Mouse (Mus musculus) heart, postnatal 36 days (tissue): Measurements from ENCODE around the gene Rnase4. TPM values are rescaled to one million over a fixed set of nuclear protein-coding genes. Genes with fewer than 3 reads are reported as not detected.

ENCODE experiments used
- DNase-seq, 2 experiments: peaks; one replicate each; pipeline ENCODE4 v3.0.0; 2021 to 2022
- intact Hi-C: fragments of 180-260 bp; cut with DNase I; formaldehyde crosslinking; loops from one replicate; pipeline ENCODE4 v1.15.1; 2025
- total RNA-seq, 2 experiments: library from RNA; stranded (reverse); gene quantifications; 2 replicates each; pipeline ENCODE4 v1.2.3; 2021

The Rnase4 gene
- total RNA-seq: 10 to 100 TPM; 58.7 to 61.0 TPM

DNA sequence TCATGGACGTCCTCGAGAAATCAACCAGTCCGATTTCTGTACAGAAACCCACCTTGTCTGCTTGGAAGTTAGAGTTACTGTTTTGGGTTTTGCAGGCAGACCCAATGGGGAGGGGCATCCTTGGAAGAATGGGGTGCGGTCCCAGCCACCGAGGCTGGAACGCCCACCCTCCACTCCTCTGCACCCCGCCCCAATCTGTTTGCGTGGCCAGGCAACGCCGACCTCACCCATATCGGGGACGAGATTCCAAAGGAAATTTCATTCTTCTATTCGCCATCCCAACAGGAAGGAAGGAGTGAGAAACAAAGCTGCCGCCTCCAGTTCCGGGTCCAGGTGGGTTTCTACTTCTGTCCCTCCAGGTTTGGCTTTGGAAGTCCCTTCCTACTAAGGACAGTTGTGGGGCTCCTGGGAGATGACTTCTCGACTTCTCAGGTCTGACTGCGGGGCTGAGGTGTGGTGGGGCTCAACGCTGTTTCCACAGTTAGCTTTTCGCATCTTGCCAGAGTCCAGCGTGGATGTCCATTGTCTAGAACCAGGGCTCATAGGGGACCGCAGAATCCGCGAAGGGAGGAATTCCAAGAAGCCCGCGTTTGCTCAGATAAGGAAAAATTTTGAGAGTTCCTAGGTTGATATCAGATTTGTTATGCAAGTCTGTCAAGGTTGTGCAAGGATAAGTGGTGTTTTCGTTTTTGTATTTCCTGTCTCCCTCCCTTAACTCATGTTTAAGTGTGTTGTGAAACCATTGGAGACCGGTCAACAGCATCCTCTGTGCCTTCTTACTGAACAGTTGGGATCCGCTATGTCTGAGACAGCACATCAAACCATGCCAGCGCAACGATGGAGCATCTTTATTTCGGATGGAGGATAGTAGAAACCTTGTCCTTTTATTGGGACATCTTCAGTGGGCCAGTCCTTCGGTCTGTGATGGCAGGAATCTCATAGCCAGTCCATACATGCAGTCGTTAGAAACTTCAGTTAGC, at the start of gene Rnase4, which contains the start of gene Ang:
Gene Rnase4, plus strand, starts transcription at position 157 of the 980 bp plus-strand sequence.
Gene Ang, plus strand, starts transcription at position 230 of the 980 bp plus-strand sequence.
- intact Hi-C loops: loop anchor here (2.0 kb wide), 1 partner anchor 290 kb away; no protein-coding TSS in a partner anchor
- peak; percentile 68 to 78 for DNase-seq

DNA sequence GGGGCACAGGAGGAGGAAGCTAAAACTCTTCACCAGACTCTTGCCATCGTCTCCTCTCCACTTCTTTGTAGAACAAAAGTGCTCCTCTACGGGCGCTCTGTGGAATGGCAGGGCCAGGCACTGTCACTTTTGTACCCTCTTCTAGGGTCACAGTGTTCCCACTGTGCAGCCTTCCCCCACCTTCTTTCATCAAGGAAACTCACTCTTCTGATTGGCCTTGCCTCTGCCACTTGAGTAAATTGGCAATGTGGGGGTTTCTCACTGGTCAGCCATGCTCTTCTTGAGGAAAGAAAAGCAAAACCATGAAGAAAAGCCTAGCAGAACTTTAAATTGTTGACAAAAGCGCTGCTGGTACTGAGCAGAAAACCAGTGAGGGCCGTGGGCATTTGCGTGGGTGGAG, 49.1 kb upstream of the Rnase4 start, which contains the start of gene Rnase9:
Gene Rnase9, minus strand, starts transcription at position 101 of the 400 bp plus-strand sequence.
- intact Hi-C loops: no loop called here

DNA sequence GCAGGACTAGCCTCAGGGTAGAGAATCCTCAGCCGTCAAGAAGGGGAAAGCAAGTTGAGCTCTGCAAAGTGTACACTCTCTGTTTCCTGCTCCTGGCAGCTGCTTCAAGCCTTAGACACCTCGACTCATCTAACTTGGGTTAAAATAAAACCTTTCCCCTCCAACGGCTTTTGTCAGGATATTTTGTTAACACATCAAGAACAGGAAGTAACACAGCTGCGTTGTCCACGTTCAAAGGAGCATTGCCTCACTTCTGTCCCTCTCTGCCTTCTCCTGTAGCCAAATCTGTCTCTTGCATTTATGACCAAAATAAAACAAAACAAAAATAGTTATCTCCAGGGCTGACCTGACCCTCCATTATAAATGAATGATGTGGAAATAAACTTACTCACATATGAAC, 43.0 kb upstream of the Rnase4 start:
- intact Hi-C loops: no loop called here
- no peak for DNase-seq

More for the DNA sequence above, 49.1 kb upstream of the Rnase4 start, which contains the start of gene Rnase9:
- no peak for DNase-seq

DNA sequence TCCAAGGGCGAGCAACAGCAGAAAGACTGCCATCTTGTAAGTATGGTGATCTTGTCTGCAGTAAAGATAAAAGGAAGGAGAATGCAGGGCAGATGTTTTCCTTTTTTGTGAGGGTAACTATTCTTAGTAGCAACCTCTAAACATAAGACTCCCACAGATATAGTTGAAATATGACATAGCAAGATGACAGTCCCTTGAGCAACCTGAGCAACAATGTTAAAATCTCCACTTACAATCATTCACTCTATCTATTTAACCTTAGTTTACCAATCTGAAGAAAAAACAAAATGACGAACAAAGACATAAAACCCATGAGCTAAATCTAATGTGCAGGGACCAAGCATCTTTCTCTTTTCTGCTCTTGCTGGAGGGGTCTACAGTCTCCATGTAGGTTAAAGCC, 40.8 kb upstream of the Rnase4 start, which contains the start of gene Rnase11:
Gene Rnase11, minus strand, starts transcription at position 101 of the 400 bp plus-strand sequence.
- intact Hi-C loops: no loop called here
- no peak for DNase-seq

DNA sequence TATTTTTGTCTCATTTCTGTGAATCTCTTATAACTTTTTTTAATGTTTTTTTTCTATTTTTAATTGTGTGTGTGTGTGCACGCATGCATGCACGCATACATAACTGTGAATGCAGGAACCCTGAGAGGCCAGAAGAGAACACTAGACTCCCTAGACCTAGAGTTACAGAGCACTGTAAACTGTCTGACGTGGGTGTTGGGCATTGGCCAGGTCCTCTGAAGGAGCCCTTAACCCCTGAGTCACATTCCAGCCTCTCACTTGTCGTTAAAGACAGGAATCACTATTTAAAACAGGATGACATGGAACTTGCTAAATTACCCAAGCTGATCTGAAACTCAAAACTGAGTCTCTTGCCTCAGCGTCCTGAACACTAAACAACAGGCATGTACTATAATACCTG, 38.9 kb upstream of the Rnase4 start:
- intact Hi-C loops: no loop called here
- no peak for DNase-seq

DNA sequence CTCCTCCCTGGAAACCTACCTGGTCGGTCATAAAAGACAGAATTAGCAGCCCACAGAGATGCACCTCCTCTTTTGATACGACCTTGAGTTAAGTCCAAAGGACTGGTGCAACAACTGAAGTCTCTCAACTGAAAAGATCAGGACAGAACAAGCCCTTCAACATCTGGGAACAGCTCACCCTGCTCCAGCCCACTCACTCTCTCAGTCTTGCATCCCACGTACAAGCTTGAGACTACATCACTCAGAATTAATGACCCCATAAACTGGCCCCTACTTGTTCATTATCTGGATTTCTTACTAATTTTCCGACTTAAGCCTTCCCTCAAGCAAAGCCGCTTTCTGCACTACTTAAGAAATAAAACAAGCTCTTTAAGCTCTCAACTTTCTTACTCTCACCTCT, 37.7 kb upstream of the Rnase4 start:
- DNase-seq: no peak
- intact Hi-C loops: no loop called here

DNA sequence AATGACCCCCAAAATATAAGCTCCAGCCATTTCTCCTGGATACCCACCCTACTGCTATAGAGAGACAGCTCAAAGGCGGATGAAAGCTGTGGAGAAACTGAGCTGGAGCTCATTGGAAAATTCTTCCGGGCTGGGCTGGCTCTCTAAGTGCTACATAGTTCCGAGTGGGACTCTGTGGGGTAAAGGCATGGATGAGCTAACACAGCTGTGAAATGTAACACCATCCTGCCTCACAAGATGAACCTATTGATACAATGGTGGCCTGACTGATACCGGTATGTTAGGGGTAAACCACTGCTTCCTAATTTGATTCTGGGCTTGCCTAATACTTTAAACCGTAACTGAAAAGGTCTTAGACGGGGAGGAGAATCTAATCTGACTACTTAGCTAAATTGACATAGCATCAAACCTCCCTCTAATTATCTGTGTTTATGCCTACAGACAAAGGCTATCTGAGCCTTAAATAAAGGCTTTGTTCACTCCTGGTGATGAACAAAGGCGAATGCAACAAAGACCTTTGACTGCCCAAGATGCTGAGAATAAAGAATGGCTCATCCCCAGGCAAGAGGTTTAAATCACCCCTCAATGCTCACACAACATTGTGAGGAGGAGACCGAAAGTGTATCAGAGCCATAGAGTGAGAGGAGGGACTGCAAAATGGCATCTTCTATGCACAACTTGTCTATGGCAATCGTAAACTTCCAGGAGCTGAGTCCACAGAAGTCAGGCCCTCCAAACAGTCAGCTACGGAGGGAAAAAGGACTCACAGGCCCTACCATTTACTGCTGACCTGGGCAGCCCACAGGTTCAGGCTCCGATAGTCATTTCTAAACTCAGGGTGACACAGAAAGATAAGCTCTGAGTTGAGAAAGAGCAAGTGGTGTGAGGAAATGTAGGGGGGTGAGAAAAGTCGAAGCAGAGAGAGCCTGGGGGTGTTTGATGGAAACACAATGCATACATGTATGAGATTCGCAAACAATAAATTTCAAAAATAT, 36.3 kb upstream of the Rnase4 start:
- DNase-seq: no peak
- intact Hi-C loops: no loop called here

DNA sequence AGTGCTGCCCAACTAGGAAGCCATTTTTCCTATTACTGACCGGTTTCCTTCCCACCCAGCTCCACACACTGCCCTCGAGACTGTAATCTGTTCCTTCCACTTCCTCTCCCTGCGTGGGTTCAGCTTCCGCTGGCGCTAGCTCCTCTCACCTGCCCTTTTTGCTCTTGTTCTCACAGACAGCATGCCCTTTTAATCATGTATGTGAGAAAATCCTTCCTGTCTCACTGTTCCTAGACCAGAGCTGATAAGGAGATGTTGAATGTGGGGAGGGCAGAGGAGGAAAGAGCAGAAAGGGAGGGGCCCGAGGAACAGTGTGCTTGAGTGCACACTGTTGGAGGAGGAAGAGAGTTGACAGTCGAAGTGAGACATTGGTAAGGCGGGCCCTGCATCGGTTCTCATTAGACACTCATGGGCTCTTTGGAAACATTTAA, 33.5 kb upstream of the Rnase4 start, which contains the start of gene Rnase12:
Gene Rnase12, minus strand, starts transcription at position 261 of the 431 bp plus-strand sequence.
- intact Hi-C loops: no loop called here
- no peak for DNase-seq

DNA sequence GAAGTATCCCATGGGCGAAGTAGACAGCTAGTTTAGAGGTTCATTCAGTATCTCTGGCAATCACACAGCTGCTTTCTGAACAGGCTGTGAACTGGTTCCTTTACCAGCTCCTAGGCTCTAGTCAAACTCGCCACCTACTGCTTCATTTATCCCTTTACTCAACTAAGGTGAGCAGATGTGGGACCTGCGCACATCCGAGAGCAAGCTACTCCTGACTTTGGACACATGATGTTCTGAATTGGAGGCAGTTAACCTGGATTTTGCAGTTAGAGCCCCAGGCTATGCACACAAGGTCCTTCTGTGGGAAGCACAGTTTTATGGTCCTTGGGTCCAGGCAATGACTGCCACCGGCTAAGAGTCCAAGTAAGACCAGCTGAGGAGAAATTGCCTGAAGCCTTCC, 30.1 kb upstream of the Rnase4 start:
- no peak for DNase-seq
- intact Hi-C loops: loop anchor here (5.0 to 10.0 kb wide), 2 partner anchors 128 to 186 kb away; partner anchors contain the start of genes Pip4p1, Pnp and Tep1

DNA sequence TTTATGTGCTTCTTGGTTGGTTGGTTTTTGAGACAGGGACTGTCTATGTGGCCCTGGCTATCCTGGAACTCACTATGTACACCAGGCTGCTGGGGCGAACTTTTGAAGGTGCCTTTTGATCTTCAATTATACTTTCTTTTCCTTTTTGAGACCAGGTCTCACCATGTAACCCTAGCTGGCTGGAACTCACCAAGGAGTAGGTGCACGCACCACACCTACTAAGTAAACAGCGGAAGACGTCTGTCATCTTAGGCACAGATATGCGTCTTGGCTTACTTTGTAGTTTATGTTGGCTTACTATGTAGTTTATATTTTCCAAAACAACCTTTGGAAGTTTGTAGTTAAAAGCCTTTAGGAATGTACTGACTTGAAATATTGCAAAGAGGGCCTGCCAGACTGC, 21.9 kb upstream of the Rnase4 start:
- DNase-seq: no peak
- intact Hi-C loops: loop anchor here (10.0 kb wide), 1 partner anchor 194 kb away; the partner anchor contains the start of gene Tep1

DNA sequence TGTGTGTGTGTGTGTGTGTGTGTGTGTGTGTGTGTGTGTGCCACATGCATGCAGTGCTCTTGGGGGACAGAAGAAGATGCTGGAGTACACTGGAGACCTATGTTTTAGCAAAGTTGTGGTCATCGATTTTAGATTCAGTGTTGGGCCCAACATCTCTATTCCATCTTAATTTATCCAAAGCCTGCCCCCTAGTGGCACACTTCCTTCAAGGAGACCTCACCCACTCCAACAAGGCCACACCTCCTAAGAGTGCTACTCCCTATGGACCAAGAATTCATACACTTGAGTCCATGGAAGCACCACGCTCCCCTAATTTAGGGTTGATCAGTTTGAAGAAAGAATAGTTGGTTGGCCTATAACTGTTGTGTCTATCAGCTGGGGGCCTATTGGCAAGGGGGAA, 21.3 kb upstream of the Rnase4 start:
- DNase-seq: peak; percentile 19 to 48
- intact Hi-C loops: loop anchor here (10.0 kb wide), 1 partner anchor 195 kb away; the partner anchor contains the start of gene Tep1

DNA sequence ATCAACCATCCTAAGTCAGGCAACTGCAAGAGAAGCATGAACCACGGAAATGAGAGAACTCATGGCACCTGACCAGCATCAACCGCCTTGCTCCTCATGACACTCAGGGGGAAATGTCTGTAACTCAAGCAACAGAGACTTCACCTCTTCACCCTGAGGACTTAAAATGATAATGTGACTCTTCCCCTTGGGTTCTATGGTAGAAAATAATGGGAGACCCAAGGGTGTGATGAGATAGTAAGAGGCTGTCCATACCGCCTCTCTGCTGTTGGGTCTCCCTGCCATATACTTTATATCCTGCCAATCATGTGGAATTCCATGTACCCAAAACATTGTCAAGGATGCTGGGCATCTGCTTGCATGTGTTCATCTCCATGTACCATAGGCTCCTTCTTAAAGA, 16.5 kb upstream of the Rnase4 start, which contains the start of gene Olfr750:
Gene Olfr750, minus strand, starts transcription at position 101 of the 400 bp plus-strand sequence.
- no peak for DNase-seq
- intact Hi-C loops: no loop called here

DNA sequence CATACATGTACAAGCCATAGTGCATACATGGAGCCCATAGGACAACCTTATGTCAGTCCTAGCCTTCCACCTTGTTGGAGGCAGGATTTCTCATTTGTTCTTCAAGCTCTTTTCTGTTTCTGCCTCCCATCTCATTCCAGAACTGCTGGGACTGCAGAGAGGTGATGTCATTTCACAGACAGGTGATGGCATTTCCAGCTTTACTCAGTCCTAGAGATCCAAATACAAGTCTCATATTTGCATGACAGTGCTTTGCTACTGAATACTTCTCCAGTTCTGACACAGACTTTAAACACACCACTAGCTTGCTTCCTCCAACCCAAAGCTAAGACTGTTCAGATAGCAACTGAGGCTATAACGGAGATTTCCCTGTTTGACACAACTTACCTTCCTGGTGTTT, 11.7 kb upstream of the Rnase4 start:
- intact Hi-C loops: no loop called here
- no peak for DNase-seq

DNA sequence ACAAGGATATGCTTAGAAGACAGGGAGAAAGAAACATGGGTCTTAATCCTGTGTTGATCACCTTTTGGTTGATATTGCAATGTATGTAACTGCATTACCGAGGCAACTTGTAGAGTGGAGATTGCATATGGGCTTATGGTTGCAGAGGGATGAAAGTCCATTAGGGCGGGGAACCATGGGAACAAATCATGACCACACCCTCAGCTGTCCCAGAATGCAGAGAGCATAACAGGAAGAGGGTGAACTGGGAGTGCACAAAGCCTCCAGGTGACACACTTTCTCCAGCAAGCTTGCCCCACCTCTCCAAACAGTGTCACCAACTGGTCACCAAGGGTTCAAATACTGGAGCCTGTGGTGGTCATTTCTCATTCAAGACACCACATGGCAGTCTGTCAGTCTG, 9.8 kb upstream of the Rnase4 start:
- DNase-seq: no peak
- intact Hi-C loops: no loop called here

DNA sequence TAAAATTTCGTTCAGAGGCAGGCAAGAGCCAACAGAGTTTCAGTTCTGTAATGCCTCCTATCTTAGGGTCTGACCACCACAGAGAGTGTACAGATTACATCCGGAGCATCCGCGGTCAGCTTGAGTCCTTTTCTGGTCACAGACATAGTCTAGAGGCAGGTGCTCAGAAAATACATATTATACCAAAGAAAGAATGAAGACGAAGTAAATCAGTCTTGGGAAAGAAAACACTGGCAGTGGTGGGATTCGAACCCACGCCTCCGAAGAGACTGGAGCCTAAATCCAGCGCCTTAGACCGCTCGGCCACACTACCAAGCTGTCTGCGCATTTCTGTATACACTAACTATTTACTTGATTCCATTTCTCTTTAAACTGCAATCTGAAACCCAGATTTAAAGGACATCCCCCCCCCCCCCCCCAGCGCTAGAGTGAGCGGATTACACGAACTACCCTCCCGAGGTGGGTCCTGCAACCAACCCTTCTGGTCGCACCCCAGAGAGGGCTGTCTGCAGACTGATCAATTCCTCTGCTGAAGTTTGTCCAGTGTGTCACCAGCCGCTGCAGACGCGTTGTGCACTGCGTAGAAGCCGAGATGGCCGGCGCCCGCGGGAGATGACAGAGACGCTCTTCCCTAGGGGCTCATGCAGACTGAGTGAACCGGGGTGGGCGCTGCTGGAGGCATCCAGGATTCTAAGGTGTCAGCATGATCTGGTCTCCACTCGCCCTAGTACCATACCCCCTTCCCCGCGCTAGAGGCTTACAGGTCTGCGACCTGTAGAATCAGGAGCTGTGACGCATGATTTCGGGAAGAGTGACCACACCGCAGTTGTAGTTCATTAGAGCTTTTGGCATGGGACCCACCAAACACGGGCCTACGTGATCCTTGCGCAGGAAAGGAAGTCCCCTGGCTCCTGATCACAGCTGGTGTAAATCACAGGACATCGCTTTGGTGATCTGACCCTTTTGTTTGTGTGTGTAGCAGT, 8.0 kb upstream of the Rnase4 start:
- DNase-seq: peak; percentile 79 to 83
- intact Hi-C loops: no loop called here

DNA sequence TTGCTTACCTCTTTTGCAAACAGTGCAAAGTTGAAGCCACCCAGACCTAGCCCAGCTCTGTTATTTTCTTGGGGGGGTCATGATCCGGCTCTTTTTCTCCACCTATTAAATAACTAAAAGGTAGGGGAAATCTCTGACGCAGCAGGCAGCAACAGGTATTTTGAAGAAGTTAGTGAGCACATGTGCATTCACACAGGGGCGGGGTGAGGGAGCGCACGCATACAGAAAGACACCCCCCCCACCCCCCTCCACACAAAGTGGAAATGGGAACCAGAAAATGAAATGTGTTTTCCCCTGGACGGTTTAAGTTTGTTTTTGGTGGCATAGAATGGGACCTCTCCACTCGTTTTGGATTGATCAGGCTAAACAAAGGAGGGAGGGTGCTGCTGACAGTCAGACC, 7.1 kb upstream of the Rnase4 start:
- DNase-seq: no peak
- intact Hi-C loops: no loop called here

DNA sequence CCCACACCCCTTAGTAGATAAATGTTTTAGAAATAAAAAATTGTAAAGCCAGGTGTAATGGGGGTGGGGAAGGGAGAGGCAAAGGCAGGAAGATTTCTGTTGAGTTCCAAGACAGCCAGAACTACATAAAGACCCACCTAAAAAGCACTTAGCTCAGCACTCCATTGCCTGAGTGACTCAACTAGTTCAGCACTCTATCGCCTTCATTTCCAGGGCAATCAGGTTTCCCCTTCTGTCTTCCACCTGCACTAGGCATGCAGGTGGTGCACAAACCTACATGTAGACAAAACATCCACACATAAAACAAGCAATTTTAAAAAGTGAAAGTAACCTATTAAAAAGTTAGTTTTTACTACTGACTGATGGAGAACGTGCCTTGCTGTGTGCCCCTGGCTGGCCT, 5.8 kb upstream of the Rnase4 start:
- intact Hi-C loops: no loop called here

DNA sequence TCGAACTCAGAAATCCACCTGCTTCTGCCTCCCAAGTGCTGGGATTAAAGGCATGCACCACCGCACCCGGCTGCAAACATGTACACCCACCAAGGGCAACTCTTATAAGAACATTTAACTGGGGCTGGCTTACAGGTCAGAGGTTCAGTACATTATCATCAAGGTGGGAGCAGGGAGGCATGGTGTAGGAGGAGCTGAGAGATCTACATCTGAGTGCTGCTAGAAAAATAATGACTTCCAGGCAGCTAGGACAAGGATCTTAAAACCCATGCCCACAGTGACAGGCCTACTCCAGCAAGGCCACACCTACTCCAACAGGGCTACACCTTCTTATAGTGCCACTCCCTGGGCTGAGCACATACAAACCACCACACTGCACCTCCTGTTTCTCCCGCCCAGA, 5.0 kb upstream of the Rnase4 start:
- intact Hi-C loops: no loop called here
- DNase-seq: no peak

More for the DNA sequence above, 5.8 kb upstream of the Rnase4 start:
- DNase-seq: no peak

DNA sequence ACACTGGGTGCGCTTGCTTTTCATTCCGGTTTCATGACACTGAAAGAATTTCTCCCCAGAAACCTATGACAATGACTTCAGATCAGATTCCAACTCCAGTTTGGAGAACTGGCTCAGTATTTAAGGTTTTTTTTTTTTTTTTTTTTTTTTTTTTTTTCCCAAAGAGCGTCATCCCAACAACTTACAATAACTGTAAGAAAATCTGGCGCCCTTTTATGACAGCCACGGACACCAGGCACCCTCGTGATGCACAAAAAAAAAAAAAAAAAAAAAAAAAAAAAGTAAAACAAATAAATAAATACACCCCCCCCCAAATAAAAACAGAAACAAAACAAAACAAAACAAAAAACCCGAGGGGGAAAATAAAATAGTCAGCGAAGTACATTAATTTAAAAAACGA, 3.1 kb upstream of the Rnase4 start:
- intact Hi-C loops: loop anchor here (2.0 kb wide), 1 partner anchor 281 kb away; the partner anchor contains the start of genes Ccnb1ip1 and Parp2
- DNase-seq: no peak
